ENCODE assay signal across 8 mouse cellular contexts in the genomic region with DNA sequence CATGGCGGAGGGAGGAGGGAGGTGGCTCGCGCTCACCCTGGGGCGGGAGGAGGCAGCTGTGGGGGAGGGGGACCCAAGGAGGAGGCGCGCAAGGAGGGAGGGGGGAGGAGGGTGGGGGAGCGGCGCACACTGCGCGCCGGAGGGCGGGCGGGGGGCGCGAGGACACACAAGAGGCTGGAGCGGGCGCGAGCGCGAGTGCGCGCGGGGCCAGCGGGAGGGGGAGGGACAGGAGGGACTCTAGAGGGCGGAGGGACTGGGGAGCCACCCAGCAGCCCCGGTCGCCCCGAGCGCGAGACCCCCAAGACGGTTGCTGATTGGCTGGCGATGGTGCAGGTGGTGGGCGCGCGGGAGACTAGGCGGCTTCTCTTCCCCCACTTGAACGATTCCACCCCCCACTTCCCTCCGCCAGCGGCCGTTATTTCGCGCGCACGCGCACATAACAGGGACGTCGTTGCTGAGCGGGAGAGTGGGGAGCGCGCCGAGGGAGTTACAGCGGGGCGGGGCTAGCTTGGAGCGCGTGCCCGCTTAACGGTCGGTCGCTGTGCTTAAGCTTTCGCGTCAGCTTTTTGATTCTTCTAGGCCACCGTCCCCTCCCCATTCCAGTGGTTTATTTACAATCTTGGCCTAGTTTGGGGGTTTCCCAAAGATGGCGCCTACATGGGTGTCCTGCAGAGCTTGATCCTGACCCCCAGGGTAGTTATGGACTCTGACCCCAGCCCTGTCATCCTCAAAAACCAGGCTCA. TPM values are rescaled to one million over a fixed set of nuclear protein-coding genes. Genes with fewer than 3 reads are reported as not detected.
DNase-seq lines count a peak whose midpoint lies in the region; ATAC-seq and TF ChIP-seq lines count a peak whose summit lies in the region.

A gene (minus strand): TSS at position 54 of the 743 bp plus-strand sequence.

- peak within 1 kb of the TSS; percentile 92 for H3K9ac ChIP-seq in ES-Bruce4 (ENCODE audit: low read depth, poor library complexity, severe bottlenecking)
- peak within 1 kb of the TSS; percentile 100 for H3K9ac ChIP-seq in forebrain, embryonic 13.5 days
- peak within 1 kb of the TSS; percentile 98 for H3K9ac ChIP-seq in liver, postnatal 0 days (replicated peaks)
- peak within 1 kb of the TSS; percentile 100 for H3K9ac ChIP-seq in neural tube, embryonic 14.5 days (replicated peaks; ENCODE audit: low read depth, low read length)

- H3K4me3 ChIP-seq in ES-Bruce4 (ENCODE audit: low read depth, low read length), result peak within 1 kb of the TSS; percentile 88
- peak within 1 kb of the TSS; percentile 94 for H3K4me3 ChIP-seq in forebrain, embryonic 13.5 days
- H3K4me3 ChIP-seq in liver, postnatal 0 days (ENCODE audit: low read depth, low read length), result peak within 1 kb of the TSS; percentile 91
- H3K4me3 ChIP-seq in neural tube, embryonic 14.5 days (ENCODE audit: low read depth, low read length), result peak within 1 kb of the TSS; percentile 95

- DNase-seq in heart, postnatal 10 days, result peak; percentile 100
- DNase-seq in large intestine, adult 2 months (ENCODE audit: low read depth, low spot score), result peak; percentile 94
- DNase-seq in liver, postnatal 0 days, result peak; percentile 99
- DNase-seq in testis, postnatal 10 days (ENCODE audit: low spot score), result peak; percentile 99

- peak; percentile 77 for TF ChIP-seq EP300 in ES-Bruce4 (IDR thresholded peaks at IDR 0.05; ENCODE audit: insufficient read depth, low read depth, low read length)
- peak; percentile 90 for TF ChIP-seq EP300 in liver, postnatal 0 days (IDR thresholded peaks at IDR 0.05; ENCODE audit: low read depth)

- no peaks in the 10 kb centered on the region for H3K9me3 ChIP-seq in ES-Bruce4 (replicated peaks; ENCODE audit: control insufficient read depth, insufficient read depth, low read length, poor library complexity, severe bottlenecking)
- no peaks in the 10 kb centered on the region for H3K9me3 ChIP-seq in forebrain, embryonic 13.5 days (replicated peaks)
- H3K9me3 ChIP-seq in liver, postnatal 0 days (ENCODE audit: low read length), result no peaks in the 10 kb centered on the region
- no peaks in the 10 kb centered on the region for H3K9me3 ChIP-seq in neural tube, embryonic 14.5 days (ENCODE audit: control insufficient read depth, low read length)

- peaks cover 58% of the 10 kb centered on the region for H3K36me3 ChIP-seq in ES-Bruce4 (ENCODE audit: control insufficient read depth, insufficient read depth, low read length, poor library complexity, severe bottlenecking)
- peaks cover 61% of the 10 kb centered on the region for H3K36me3 ChIP-seq in forebrain, embryonic 13.5 days (ENCODE audit: poor library complexity, severe bottlenecking)
- H3K36me3 ChIP-seq in liver, postnatal 0 days (replicated peaks; ENCODE audit: insufficient read depth, low read length), result peaks cover 64% of the 10 kb centered on the region
- peaks cover 21% of the 10 kb centered on the region for H3K36me3 ChIP-seq in neural tube, embryonic 14.5 days (ENCODE audit: control insufficient read depth, insufficient read depth, low read length)

- peak within 1 kb of the TSS; percentile 99 for H3K4me2 ChIP-seq in forebrain, embryonic 13.5 days
- peak within 1 kb of the TSS; percentile 98 for H3K4me2 ChIP-seq in liver, postnatal 0 days (ENCODE audit: low read depth, low read length)
- peak within 1 kb of the TSS; percentile 98 for H3K4me2 ChIP-seq in neural tube, embryonic 14.5 days (ENCODE audit: low read depth, low read length)

- H3K27ac ChIP-seq in ES-Bruce4 (ENCODE audit: insufficient read depth, low read length), result peak within 1 kb of the TSS; percentile 85
- peak within 1 kb of the TSS; percentile 99 for H3K27ac ChIP-seq in forebrain, embryonic 13.5 days
- peak within 1 kb of the TSS; percentile 99 for H3K27ac ChIP-seq in liver, postnatal 0 days (ENCODE audit: low read depth)
- H3K27ac ChIP-seq in neural tube, embryonic 14.5 days (ENCODE audit: low read depth, low read length), result peak within 1 kb of the TSS; percentile 100

- TF ChIP-seq POLR2A in ES-Bruce4 (IDR thresholded peaks at IDR 0.05; ENCODE audit: insufficient read depth, low read length), result no peak

- under 1% methylated on average over 48 of the region's 63 CpGs for WGBS in forebrain, embryonic 13.5 days
- WGBS in large intestine, adult 2 months, result 1% methylated on average over 61 of the region's 63 CpGs
- WGBS in liver, postnatal 0 days (ENCODE audit: insufficient replicate concordance), result under 1% methylated on average over 43 of the region's 63 CpGs
- WGBS in neural tube, embryonic 14.5 days, result under 1% methylated on average over 53 of the region's 63 CpGs

- ATAC-seq in cerebellum, adult (ENCODE audit: insufficient number of reproducible peaks, low FRiP score, low TSS enrichment), result peak; percentile 47
- peak; percentile 91 for ATAC-seq in forebrain, embryonic 13.5 days
- ATAC-seq in liver, postnatal 0 days, result peak; percentile 85
- ATAC-seq in neural tube, embryonic 14.5 days (ENCODE audit: low read depth), result peak; percentile 86

- intact Hi-C loops in heart, postnatal 10 days (cut with DNase I), result loop anchor here (5.0 kb wide), 2 partner anchors 75 to 205 kb away; no protein-coding TSS in a partner anchor

- TF ChIP-seq CTCF in ES-Bruce4 (IDR thresholded peaks at IDR 0.05; ENCODE audit: low read depth, low read length), result no peak
- TF ChIP-seq CTCF in liver, postnatal 0 days (IDR thresholded peaks at IDR 0.05; ENCODE audit: low read depth), result 0 out of 2 replicates have a peak, but pooled peaks have one; percentile 2

- H3K4me1 ChIP-seq in ES-Bruce4 (ENCODE audit: control insufficient read depth, insufficient read depth, low read length), result no peaks in the 10 kb centered on the region
- H3K4me1 ChIP-seq in forebrain, embryonic 13.5 days, result peaks cover 41% of the 10 kb centered on the region
- peaks cover 52% of the 10 kb centered on the region for H3K4me1 ChIP-seq in liver, postnatal 0 days (ENCODE audit: insufficient read depth)
- peaks cover 37% of the 10 kb centered on the region for H3K4me1 ChIP-seq in neural tube, embryonic 14.5 days (ENCODE audit: control insufficient read depth, insufficient read depth, low read length)

- H3K27me3 ChIP-seq in ES-Bruce4 (ENCODE audit: control insufficient read depth, insufficient read depth, low read length, poor library complexity, severe bottlenecking), result no peaks in the 10 kb centered on the region
- H3K27me3 ChIP-seq in forebrain, embryonic 13.5 days, result no peaks in the 10 kb centered on the region
- no peaks in the 10 kb centered on the region for H3K27me3 ChIP-seq in liver, postnatal 0 days (ENCODE audit: insufficient read depth, low read length)
- H3K27me3 ChIP-seq in neural tube, embryonic 14.5 days (ENCODE audit: control insufficient read depth, insufficient read depth, low read length), result no peaks in the 10 kb centered on the region

RNA-seq across cellular contexts. Expression of the gene that starts here (rescaled TPM):
- polyA plus RNA-seq in ES-Bruce4 (2011; ENCODE audit: insufficient read depth, insufficient read length, low read depth, missing spikeins), result 117 and 123 TPM in 2 replicates
- polyA plus RNA-seq in forebrain, embryonic 13.5 days (2015; fragmentation: Nextera tagmentation; extraction: Ambion mirVana), result 63.9 and 65.8 TPM in 2 replicates
- total RNA-seq in heart, postnatal 10 days (2021), result 100 to 1,000 TPM; 106 to 113 TPM
- polyA plus RNA-seq in large intestine, adult 2 months (2012; rRNA removed), result 102 and 115 TPM in 2 replicates
- 20.0 and 24.0 TPM in 2 replicates for polyA plus RNA-seq in liver, postnatal 0 days (2015; fragmentation: Nextera tagmentation; extraction: Ambion mirVana)
- 61.7 and 64.8 TPM in 2 replicates for polyA plus RNA-seq in neural tube, embryonic 14.5 days (2014; fragmentation: Nextera tagmentation; extraction: Ambion mirVana)

Comparison
In these comparisons a context has a peak if more than half of its experiments do, and no peak if none do; other contexts are left out.
1. Peak in every context shown above with its lines: DNase-seq, ATAC-seq, H3K4me3 ChIP-seq and H3K27ac ChIP-seq.